Mouse (Mus musculus) CH12.LX (cell line): ENCODE results near the gene Sh3tc1.

Experiments used
- CHD2 ChIP-seq: IDR thresholded peaks from 2 replicates; pipeline ENCODE4 v1.6.1; 2011; ENCODE audit warnings: low read length, improper control_type of control experiment
- CTCF ChIP-seq, 2 experiments: IDR thresholded peaks in 1 of 2; conservative IDR thresholded peaks in 1 of 2; 2 replicates each; pipeline ENCODE4 v1.5.1; 2011 to 2012; ENCODE audit warnings: low read depth in 2 of 2, low read length in 2 of 2, improper control_type of control experiment in 1 of 2, inconsistent platforms in 1 of 2, mild to moderate bottlenecking in 1 of 2, moderate library complexity in 1 of 2
- GABPA ChIP-seq: IDR thresholded peaks from 2 replicates; pipeline ENCODE4 v1.6.1; 2012; ENCODE audit warnings: low read depth, low read length, improper control_type of control experiment, inconsistent platforms; ENCODE audit not compliant: insufficient replicate concordance
- MAX ChIP-seq: IDR thresholded peaks from 2 replicates; pipeline ENCODE4 v1.6.1; 2011; ENCODE audit warnings: low read length, improper control_type of control experiment
- POLR2A ChIP-seq: IDR thresholded peaks from 2 replicates; pipeline ENCODE4 v1.6.1; 2011; ENCODE audit warnings: low read depth, mild to moderate bottlenecking, improper control_type of control experiment, low read length
- POLR2AphosphoS2 ChIP-seq: IDR thresholded peaks from 2 replicates; pipeline ENCODE4 v1.6.1; 2011; ENCODE audit warnings: low read depth, low read length, improper control_type of control experiment
- TCF12 ChIP-seq: IDR thresholded peaks from 2 replicates; pipeline ENCODE4 v1.6.1; 2014; ENCODE audit warnings: low read depth, mild to moderate bottlenecking, inconsistent platforms, low read length, improper control_type of control experiment
- USF2 ChIP-seq: conservative IDR thresholded peaks from 2 replicates; pipeline ENCODE4 v1.6.1; 2011; ENCODE audit warnings: low read depth, low read length, improper control_type of control experiment
- ZNF384 ChIP-seq: IDR thresholded peaks from 2 replicates; pipeline ENCODE4 v1.6.1; 2012; ENCODE audit warnings: low read depth, low read length, improper control_type of control experiment, inconsistent platforms

GRCm38 (mm10) chr5:35730552-35730951 lies 9.2 kb downstream of the Sh3tc1 start:
- no peak for TF ChIP-seq MAX
- no peak for TF ChIP-seq USF2
- no peak for TF ChIP-seq GABPA
- no peak for TF ChIP-seq TCF12
- TF ChIP-seq CHD2 = no peak
- TF ChIP-seq POLR2AphosphoS2 = no peak
- no peak for TF ChIP-seq CTCF (conservative IDR thresholded peaks at IDR 0.05 in 1 of 2, IDR thresholded peaks at IDR 0.05 in 1 of 2; ENCODE audit: low read depth in 2 of 2, low read length in 2 of 2)
- no peak for TF ChIP-seq ZNF384
- no peak for TF ChIP-seq POLR2A
